Mouse (Mus musculus): ENCODE results near the gene E130309D02Rik. TPM values are rescaled to one million over a fixed set of nuclear protein-coding genes. Genes with fewer than 3 reads are reported as not detected.

The E130309D02Rik gene
- polyA plus RNA-seq, 1 experiment from 2014 or later = 68.4 TPM

DNA sequence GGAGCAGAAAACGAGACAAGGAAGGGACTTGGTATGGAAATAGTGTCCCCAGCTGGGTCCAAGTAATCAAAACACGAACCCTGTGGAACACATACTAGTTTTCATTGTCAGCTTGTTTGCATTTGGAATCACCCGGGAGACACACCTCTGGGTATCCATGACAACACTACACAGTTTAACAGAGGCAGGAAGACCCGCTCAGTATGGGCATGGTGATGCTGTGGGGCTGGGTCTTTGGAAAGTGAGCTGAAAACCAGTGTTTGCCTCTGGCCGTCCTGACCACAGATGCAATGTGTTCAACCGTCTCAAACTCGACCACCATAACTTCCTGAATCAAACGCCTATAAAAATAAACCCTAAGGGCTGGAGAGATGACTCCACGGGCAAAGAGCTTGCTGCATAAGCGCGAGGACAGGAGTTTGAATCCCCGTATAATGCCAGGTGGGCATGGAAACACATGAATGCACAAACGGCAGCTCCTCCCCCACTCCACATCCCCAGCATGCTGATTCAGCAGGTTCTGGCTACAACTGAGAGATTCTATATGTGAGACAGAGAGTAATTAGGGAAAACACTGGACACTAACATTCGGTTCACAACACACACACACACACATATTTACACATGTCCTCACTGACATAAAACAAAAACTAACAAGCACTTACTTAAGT, 19.4 kb upstream of the E130309D02Rik start:
- no peak overlapping the region for H3K27ac ChIP-seq
- H3K36me3 ChIP-seq (replicated peaks) = no peaks in the 10 kb centered on the region
- peaks cover 11% of the 10 kb centered on the region for H3K4me1 ChIP-seq
- 79% methylated on average over 14 of the region's 14 CpGs for WGBS
- H3K4me3 ChIP-seq = no peak overlapping the region
- no peaks in the 10 kb centered on the region for H3K9me3 ChIP-seq
- H3K27me3 ChIP-seq (ENCODE audit: poor library complexity, severe bottlenecking) = no peaks in the 10 kb centered on the region
- no peak for DNase-seq (ENCODE audit: extremely low spot score, low spot score)

GRCm38 (mm10) chr5:143333872-143334271, 18.7 kb upstream of the E130309D02Rik start:
- no peak overlapping the region for H3K27ac ChIP-seq
- WGBS = 24% methylated on average over 5 of the region's 5 CpGs
- DNase-seq (ENCODE audit: extremely low spot score, low spot score) = peak; percentile 69

DNA sequence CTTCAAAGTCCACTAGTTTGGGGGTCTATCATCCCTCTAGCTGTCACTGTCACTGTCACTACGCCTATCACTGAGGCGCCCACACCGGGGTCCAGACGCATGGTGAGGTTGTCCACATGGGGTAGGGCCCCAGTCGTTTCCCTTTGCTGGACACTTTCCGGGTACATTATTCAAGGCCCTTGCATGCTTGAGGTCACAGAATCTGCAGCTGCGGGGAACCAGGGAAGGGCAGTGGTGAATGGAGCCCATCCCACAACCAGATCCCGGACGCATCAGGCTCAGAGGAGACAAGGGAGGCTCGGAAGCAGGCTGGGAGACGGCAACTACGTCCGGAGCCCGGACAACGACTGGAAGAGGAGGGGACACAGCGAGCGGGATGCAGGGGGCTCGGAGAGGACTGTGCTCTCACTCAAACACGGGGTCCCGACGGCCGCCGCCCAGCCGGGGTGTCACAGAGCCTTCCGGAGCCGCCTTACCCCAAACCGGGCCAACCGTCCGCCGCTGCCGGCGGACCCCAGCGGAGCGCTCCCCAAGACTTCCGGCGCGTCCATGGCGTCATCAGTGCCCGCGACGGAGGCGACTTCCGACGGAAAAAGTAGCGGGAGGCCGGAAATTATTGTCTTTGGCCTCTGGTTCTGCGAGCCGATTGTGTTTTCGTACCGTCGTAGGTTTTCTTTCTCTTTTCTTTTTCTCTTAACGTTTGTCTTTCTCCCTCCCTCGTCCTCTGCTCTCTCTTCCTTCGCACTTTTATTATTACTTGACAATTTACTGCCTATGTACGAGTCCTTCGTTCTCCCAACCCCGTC, 13.7 kb upstream of the E130309D02Rik start, which contains the start of gene Zdhhc4:
TSS of gene Zdhhc4 (minus strand) at position 567 of the 806 bp plus-strand sequence.
- H3K27ac ChIP-seq = peak within 1 kb of the TSS; percentile 88
- peaks cover 27% of the 10 kb centered on the region for H3K36me3 ChIP-seq (replicated peaks)
- H3K27me3 ChIP-seq (ENCODE audit: poor library complexity, severe bottlenecking) = no peaks in the 10 kb centered on the region
- DNase-seq (ENCODE audit: extremely low spot score, low spot score) = peak; percentile 87
- peak within 1 kb of the TSS; percentile 96 for H3K4me3 ChIP-seq
- H3K9me3 ChIP-seq = no peaks in the 10 kb centered on the region
- WGBS = under 1% methylated on average over 57 of the region's 57 CpGs
- peaks cover 22% of the 10 kb centered on the region for H3K4me1 ChIP-seq

More at GRCm38 (mm10) chr5:143333872-143334271, 18.7 kb upstream of the E130309D02Rik start:
- H3K4me3 ChIP-seq = no peak overlapping the region
- no peaks in the 10 kb centered on the region for H3K27me3 ChIP-seq (ENCODE audit: poor library complexity, severe bottlenecking)
- H3K36me3 ChIP-seq (replicated peaks) = no peaks in the 10 kb centered on the region
- no peaks in the 10 kb centered on the region for H3K9me3 ChIP-seq
- H3K4me1 ChIP-seq = peaks cover 12% of the 10 kb centered on the region

GRCm38 (mm10) chr5:143317288-143317610, 2.1 kb upstream of the E130309D02Rik start:
- no peak for DNase-seq (ENCODE audit: extremely low spot score, low spot score)
- no peaks in the 10 kb centered on the region; the same call in 1 of the 2 replicates for H3K9me3 ChIP-seq
- no peaks in the 10 kb centered on the region for H3K27me3 ChIP-seq (ENCODE audit: poor library complexity, severe bottlenecking)
- 88% methylated on average over 8 of the region's 8 CpGs for WGBS
- H3K4me3 ChIP-seq = no peak overlapping the region
- no peak overlapping the region for H3K27ac ChIP-seq
- peaks cover 25% of the 10 kb centered on the region for H3K4me1 ChIP-seq
- H3K36me3 ChIP-seq (replicated peaks) = peaks cover 79% of the 10 kb centered on the region

DNA sequence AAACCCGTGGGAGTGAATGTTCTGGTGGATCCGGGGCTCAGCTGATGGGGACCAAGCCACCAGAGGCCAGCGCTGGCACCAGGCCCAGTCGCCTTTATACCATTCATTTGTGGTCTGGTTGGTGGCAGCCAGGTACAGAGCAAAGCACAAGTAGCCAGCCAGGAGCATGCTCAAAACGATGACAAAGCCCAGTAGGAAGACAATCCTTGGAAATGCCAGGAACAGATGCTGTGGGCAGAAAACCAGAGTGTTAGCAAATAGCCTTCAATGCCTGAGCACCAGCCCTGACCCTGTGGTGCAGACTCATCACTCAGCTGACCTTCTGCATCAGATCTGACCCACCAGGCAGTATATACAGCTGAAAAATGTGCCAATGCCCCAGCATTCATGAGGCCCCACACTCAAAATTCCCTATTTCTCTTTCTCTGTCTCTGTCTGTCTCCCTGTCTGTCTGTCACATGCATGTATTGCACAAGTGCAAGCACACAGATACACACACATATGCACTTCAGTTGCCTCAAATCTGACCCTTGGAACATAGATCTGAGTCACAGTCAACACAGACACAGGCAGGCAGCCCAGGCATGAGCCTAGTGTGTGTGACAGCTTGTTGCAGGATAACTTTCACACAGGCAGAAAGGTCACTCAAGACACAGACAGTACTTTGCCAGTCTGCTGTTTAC, 1.6 kb upstream of the E130309D02Rik start:
- Histone ChIP-seq H3K4me1 (peaks cover 27% of the 10 kb centered on the region), H3K27ac (no peak overlapping the region), H3K9me3 (no peaks in the 10 kb centered on the region; the same call in 1 of the 2 replicates), H3K4me3 (no peak overlapping the region), H3K36me3 (replicated peaks) (peaks cover 79% of the 10 kb centered on the region), H3K27me3 (ENCODE audit: poor library complexity, severe bottlenecking) (no peaks in the 10 kb centered on the region)
- DNase-seq (ENCODE audit: extremely low spot score, low spot score) = no peak
- WGBS = 91% methylated on average over 5 of the region's 5 CpGs

GRCm38 (mm10) chr5:143315514-143315888, 341 bp upstream of the E130309D02Rik start:
- no peaks in the 10 kb centered on the region; the same call in 1 of the 2 replicates for H3K9me3 ChIP-seq
- H3K27ac ChIP-seq = peak overlapping the region; percentile 97
- peak overlapping the region; percentile 73 for H3K4me3 ChIP-seq
- H3K4me1 ChIP-seq = peaks cover 31% of the 10 kb centered on the region
- WGBS = 13% methylated on average over 8 of the region's 8 CpGs
- H3K27me3 ChIP-seq (ENCODE audit: poor library complexity, severe bottlenecking) = no peaks in the 10 kb centered on the region
- DNase-seq (ENCODE audit: extremely low spot score, low spot score) = no peak
- peaks cover 79% of the 10 kb centered on the region for H3K36me3 ChIP-seq (replicated peaks)

GRCm38 (mm10) chr5:143314183-143314729, 904 bp downstream of the E130309D02Rik start:
- H3K27me3 ChIP-seq (ENCODE audit: poor library complexity, severe bottlenecking) = no peaks in the 10 kb centered on the region
- peaks cover 79% of the 10 kb centered on the region for H3K36me3 ChIP-seq (replicated peaks)

DNA sequence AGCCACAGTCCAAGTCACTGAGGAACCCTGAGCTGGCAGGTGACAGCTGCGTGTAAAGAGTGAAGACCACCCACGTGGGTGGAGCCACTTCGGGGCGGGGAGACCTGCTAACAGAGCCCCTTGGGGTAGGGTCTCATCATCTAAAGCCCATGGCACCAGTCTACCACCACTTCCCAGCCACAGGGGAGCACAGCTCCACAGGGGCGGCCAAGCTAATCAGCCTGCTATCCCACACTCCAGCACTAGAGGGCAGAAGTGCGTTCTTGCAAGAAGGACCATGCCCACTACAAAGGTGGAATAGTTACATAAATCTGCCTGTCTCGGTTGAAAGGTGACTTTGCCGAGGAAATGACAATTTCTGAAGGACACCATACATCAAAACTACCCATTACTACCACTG, 3.3 kb downstream of the E130309D02Rik start:
- 0 out of 2 replicates have a peak overlapping the region, but pooled peaks have one; percentile 8 for H3K4me3 ChIP-seq
- peaks cover 79% of the 10 kb centered on the region for H3K36me3 ChIP-seq (replicated peaks)
- no peak overlapping the region for H3K27ac ChIP-seq
- no peaks in the 10 kb centered on the region; the same call in 1 of the 2 replicates for H3K9me3 ChIP-seq
- WGBS = 70% methylated on average over 8 of the region's 8 CpGs
- peaks cover 31% of the 10 kb centered on the region for H3K4me1 ChIP-seq
- H3K27me3 ChIP-seq (ENCODE audit: poor library complexity, severe bottlenecking) = no peaks in the 10 kb centered on the region
- DNase-seq (ENCODE audit: extremely low spot score, low spot score) = peak; percentile 72

More at GRCm38 (mm10) chr5:143314183-143314729, 904 bp downstream of the E130309D02Rik start:
- peak; percentile 32 for DNase-seq (ENCODE audit: extremely low spot score, low spot score)
- WGBS = 3% methylated on average over 16 of the region's 16 CpGs
- peak overlapping the region; percentile 97 for H3K27ac ChIP-seq
- peak overlapping the region; percentile 73 for H3K4me3 ChIP-seq
- no peaks in the 10 kb centered on the region; the same call in 1 of the 2 replicates for H3K9me3 ChIP-seq
- H3K4me1 ChIP-seq = peaks cover 31% of the 10 kb centered on the region

- Histone ChIP-seq H3K27me3 (ENCODE audit: poor library complexity, severe bottlenecking) (no peaks in the 10 kb centered on the region), H3K9me3 (no peaks in the 10 kb centered on the region; the same call in 1 of the 2 replicates), H3K27ac (no peak overlapping the region), H3K4me3 (no peak overlapping the region), H3K36me3 (replicated peaks) (peaks cover 88% of the 10 kb centered on the region), H3K4me1 (peaks cover 21% of the 10 kb centered on the region)
- WGBS = 93% methylated on average over 7 of the region's 7 CpGs
- no peak for DNase-seq (ENCODE audit: extremely low spot score, low spot score)
These were observed 5.2 kb downstream of the E130309D02Rik start for GRCm38 (mm10) chr5:143309916-143310315.

DNA sequence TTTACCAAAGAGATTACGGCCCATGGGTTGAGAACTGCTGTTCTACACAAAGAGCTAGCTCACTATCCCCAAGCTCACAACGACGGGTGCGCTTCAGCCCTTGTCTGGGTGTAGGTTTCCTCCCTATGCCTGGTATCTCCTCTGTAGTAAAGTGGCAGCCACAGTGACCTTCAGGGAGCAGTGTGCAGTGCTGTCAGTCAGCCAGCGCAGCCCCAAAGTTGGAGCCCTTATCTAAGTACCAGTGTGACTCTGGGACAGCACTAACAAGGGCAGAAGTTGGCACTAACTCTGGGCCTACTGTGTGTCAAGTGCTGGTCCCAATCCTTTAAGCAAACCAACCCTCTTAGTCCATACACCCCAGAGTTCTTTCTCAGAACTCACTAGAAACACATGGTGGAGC, 6.3 kb downstream of the E130309D02Rik start:
- Histone ChIP-seq H3K4me3 (no peak overlapping the region), H3K4me1 (peaks cover 16% of the 10 kb centered on the region), H3K27me3 (ENCODE audit: poor library complexity, severe bottlenecking) (no peaks in the 10 kb centered on the region), H3K27ac (no peak overlapping the region), H3K9me3 (no peaks in the 10 kb centered on the region; the same call in 1 of the 2 replicates), H3K36me3 (replicated peaks) (peaks cover 99% of the 10 kb centered on the region)
- 95% methylated on average over 5 of the region's 5 CpGs for WGBS
- no peak for DNase-seq (ENCODE audit: extremely low spot score, low spot score)

DNA sequence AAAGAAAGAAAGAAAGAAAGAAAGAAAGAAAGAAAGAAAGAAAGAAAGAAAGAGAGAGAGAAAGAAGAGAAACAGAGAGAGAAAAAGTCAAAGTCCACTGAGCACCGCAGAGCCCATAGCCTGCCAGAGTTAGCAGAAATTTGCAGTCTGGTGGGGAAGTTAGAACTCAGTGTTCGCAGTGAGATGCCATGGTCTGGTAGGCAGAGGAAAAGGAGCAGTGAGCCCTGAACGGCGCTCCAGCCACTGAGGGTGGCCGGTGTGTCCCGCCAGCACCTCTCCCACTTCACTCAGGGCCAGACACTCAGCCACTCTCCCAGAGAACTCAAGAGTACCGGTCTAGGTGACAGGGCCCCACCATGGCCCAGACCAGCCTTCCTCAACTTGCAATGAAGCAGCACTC, 10.9 kb downstream of the E130309D02Rik start:
- Histone ChIP-seq H3K4me1 (no peaks in the 10 kb centered on the region), H3K36me3 (replicated peaks) (peaks cover 100% of the 10 kb centered on the region), H3K4me3 (no peak overlapping the region), H3K27me3 (ENCODE audit: poor library complexity, severe bottlenecking) (no peaks in the 10 kb centered on the region), H3K9me3 (no peaks in the 10 kb centered on the region; the same call in 1 of the 2 replicates), H3K27ac (no peak overlapping the region)
- no peak for DNase-seq (ENCODE audit: extremely low spot score, low spot score)
- over 99% methylated on average over 7 of the region's 7 CpGs for WGBS

- 86% methylated on average over 8 of the region's 8 CpGs for WGBS
- Histone ChIP-seq H3K36me3 (replicated peaks) (peaks cover 91% of the 10 kb centered on the region), H3K4me3 (no peak overlapping the region), H3K4me1 (no peaks in the 10 kb centered on the region), H3K27ac (no peak overlapping the region), H3K27me3 (ENCODE audit: poor library complexity, severe bottlenecking) (no peaks in the 10 kb centered on the region), H3K9me3 (no peaks in the 10 kb centered on the region; the same call in 1 of the 2 replicates)
- DNase-seq (ENCODE audit: extremely low spot score, low spot score) = no peak
These were observed 13.9 kb downstream of the E130309D02Rik start for GRCm38 (mm10) chr5:143301296-143301695.
